Mouse (Mus musculus) embryonic stem cell, embryonic (primary cell): ENCODE data around the gene Afap1.

Experiments used
- CTCF ChIA-PET, 4 experiments: fragments of 300-600 bp in 2 of 4; fragments of 350-600 bp in 2 of 4; sonication (Branson Sonifier 250); formaldehyde crosslinking; loops; one replicate each; lab custom pipeline; 2022; ENCODE audit warnings: inconsistent platforms in 2 of 4; lab: Charles Lee
- POLR2A ChIA-PET, 4 experiments: fragments of 300-600 bp in 2 of 4; fragments of 350-600 bp in 2 of 4; sonication (Branson Sonifier 250); formaldehyde crosslinking; loops; one replicate each; lab custom pipeline; 2022; ENCODE audit warnings: antibody characterized with exemption in 4 of 4, inconsistent platforms in 1 of 4; lab: Charles Lee

Gene Afap1

DNA sequence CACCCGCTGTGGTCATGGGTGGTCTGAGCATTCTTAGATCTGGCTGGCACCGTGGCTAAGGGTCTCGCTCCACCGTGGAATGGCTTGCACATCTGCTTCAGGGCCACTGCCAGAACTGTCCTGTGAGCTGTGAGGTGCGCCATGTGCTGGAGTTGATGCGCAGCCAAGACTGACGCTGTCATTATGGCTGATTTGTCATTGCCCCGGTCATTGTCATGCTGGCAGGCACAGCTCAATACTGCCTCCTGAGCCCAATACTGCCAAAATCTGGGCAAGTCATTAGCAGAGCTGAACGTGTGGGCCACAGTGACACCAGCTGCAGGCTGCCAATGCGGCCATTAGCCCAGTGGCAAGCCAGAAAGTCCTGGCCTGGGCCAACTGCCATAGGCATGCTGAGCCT is 114.5 kb downstream of the Afap1 start:
- CTCF ChIA-PET, result interaction anchor here in 1 of 4 experiments (1.1 to 1.2 kb wide), 2 partner anchors 11 to 26 kb away, joined by 3 to 4 read pairs; no protein-coding TSS in a partner anchor

DNA sequence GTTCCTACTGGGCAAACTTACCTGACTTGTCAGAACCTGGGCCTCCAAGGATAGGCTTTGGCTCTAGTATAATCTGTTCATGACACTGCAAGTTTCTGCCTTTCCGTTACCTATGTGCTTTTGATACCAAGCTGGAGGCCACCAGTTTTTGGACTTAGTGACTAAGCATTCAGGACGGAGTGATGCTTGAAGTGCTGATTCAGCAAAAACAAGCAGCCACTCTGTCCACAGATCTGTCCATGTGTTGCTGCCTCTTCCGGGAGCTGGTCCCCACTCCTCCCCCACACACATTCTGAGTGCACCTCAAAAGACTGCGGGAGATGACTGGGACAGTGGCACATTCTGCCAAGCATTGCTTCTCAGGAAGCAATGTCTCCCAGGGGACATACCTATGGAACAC is 116.3 kb downstream of the Afap1 start:
- ChIA-PET CTCF (interaction anchor here in 2 of 4 experiments (0.6 to 1.1 kb wide), 4 partner anchors 10 to 91 kb away, joined by 3 to 7 read pairs (median 3); no protein-coding TSS in a partner anchor), POLR2A (interaction anchor here in 3 of 4 experiments (0.5 to 0.6 kb wide), 3 partner anchors 72 to 728 kb away, joined by 3 read pairs; no protein-coding TSS in a partner anchor)

More for the DNA sequence above, 114.5 kb downstream of the Afap1 start:
- POLR2A ChIA-PET, result interaction anchor here in 1 of 4 experiments (0.6 kb wide), 1 partner anchor 1056 kb away, joined by 3 read pairs; no protein-coding TSS in a partner anchor

DNA sequence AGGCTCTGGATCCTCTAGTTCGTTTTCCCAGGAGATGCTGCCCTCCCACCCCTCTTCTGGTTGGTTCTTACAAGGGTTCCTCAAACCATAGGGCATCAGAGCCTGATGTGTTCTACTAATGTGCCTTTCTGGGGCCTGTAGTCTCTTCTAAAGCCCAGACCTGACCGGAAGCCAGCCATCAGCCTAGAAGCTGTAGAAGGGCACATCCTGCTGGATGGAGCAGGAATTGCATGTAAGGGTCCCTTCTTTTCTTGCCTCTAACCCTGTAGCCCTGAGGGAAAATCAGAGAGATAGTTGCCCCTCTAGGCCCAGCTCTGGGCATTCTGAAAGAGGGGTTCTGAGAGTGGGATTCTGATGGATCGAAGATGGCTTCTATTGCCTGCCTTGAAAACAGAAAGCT is 125.2 kb downstream of the Afap1 start:
- POLR2A ChIA-PET, result interaction anchor here in 2 of 4 experiments (0.9 to 1.3 kb wide), 3 partner anchors 35 to 530 kb away, joined by 3 to 4 read pairs (median 4); no protein-coding TSS in a partner anchor

DNA sequence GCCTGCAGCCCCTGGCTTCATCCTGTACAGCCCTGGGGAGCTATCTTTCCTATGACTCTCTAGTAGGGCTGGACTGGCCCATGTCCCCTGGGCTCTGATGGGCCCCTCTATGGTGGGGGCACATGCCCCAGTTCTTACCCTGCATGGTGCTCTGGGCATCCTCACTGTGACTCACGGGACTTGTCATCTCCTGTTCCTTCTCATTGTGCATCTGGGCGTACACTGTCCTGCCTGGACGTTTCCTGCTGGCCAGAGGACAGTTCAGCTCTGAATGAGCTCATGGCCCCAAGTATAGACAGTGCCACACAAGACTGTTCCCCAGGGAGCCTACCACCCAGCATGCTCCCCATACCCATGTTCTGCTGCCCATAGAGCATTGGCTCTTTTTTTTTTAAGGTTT is 128.0 kb downstream of the Afap1 start:
- POLR2A ChIA-PET, result no interaction called here
- CTCF ChIA-PET, result interaction anchor here in 2 of 4 experiments (0.6 to 1.1 kb wide), 4 partner anchors 38 to 263 kb away, joined by 3 to 4 read pairs (median 3); partner anchors contain the start of gene Ablim2 (in 1 of the 2)

More for the DNA sequence above, 125.2 kb downstream of the Afap1 start:
- CTCF ChIA-PET, result interaction anchor here (0.6 to 2.6 kb wide), 20 partner anchors 9 to 423 kb away, joined by 3 to 14 read pairs (median 4); partner anchors contain the start of gene Sorcs2 (in 1 of the 4)

DNA sequence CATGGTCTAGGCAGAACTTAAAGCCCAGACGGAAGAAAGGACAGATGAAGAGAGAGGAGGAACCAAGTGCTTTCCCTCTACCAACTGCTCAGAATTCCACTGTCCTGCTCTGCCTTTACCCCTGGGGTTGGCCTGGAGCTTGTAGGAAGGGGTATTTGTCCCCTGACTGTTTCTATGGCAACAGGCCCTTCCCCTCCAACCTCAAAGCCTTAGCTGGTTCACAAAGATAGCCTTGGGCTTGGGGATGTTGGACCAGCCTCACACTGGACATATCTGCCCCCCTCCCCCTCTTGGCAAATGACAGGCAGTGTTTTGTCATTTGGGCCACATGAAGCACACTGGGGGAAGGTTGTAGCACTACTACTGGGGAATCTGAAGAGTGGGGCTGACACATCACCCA is 129.2 kb downstream of the Afap1 start:
- POLR2A ChIA-PET, result no interaction called here

DNA sequence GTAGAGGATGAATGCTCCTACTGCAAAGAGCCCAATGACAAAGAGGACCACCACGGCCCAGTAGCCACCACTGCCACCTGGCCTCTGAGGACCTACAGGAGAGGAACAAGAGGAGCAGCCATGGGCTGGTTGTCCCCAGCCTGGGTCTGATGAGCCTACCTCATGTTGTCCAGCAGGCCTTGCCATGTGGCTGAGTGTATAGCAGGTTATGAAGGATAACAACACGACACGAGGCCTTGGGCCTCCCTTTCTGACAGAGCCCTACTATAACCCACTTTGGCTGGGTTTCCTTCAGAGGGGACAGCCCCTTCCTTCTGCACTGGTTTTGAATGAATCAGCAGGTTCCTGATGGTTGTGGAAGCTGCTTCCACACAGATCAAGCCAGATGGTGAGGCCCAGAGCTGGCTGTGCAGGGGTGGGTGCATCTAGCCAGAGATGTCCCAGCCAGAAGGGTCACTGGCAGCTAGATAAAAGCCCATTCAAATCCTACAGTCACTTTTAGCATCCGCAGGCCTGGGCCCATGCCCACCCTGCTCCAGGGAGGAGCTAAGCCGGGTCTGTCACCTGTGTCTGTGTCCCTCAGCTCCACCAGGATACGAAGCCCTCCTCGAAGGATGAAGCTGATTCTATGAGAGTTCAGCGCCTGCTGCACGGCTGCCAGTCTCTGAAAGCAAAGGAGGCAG is 131.0 kb downstream of the Afap1 start:
- ChIA-PET POLR2A (interaction anchor here in 2 of 4 experiments (0.6 to 1.5 kb wide), 3 partner anchors 23 to 24 kb away, joined by 3 read pairs; no protein-coding TSS in a partner anchor), CTCF (interaction anchor here in 2 of 4 experiments (0.9 to 1.2 kb wide), 2 partner anchors 10 to 42 kb away, joined by 3 to 4 read pairs; no protein-coding TSS in a partner anchor)

More for the DNA sequence above, 129.2 kb downstream of the Afap1 start:
- CTCF ChIA-PET, result interaction anchor here in 2 of 4 experiments (0.6 to 1.4 kb wide), 4 partner anchors 11 to 1413 kb away, joined by 3 to 4 read pairs (median 4); partner anchors contain the start of gene Sorcs2 (in 1 of the 2)

DNA sequence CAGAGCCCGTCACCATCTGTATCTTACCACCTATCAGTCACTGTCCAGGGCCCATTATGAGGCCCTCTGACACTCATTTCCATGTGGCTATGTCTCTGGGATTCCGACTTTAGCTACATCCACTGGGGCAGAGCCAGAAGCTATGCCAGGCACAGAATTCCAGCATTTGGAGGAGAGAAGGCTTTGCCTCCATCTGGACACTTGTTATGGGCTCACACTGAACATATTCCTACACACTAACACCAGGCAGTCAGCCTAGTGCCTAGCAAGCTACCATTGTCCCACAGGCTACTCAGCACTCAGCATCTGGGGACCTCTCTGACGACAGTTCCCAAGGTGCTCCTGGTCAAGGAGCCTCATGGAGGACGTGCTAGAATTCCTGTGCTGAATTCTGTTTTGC is 132.0 kb downstream of the Afap1 start:
- CTCF ChIA-PET, result interaction anchor here in 2 of 4 experiments (0.9 to 1.2 kb wide), 2 partner anchors 9 to 43 kb away, joined by 3 to 4 read pairs; no protein-coding TSS in a partner anchor
- POLR2A ChIA-PET, result interaction anchor here in 2 of 4 experiments (1.2 to 1.5 kb wide), 3 partner anchors 23 to 43 kb away, joined by 3 to 4 read pairs (median 3); no protein-coding TSS in a partner anchor

DNA sequence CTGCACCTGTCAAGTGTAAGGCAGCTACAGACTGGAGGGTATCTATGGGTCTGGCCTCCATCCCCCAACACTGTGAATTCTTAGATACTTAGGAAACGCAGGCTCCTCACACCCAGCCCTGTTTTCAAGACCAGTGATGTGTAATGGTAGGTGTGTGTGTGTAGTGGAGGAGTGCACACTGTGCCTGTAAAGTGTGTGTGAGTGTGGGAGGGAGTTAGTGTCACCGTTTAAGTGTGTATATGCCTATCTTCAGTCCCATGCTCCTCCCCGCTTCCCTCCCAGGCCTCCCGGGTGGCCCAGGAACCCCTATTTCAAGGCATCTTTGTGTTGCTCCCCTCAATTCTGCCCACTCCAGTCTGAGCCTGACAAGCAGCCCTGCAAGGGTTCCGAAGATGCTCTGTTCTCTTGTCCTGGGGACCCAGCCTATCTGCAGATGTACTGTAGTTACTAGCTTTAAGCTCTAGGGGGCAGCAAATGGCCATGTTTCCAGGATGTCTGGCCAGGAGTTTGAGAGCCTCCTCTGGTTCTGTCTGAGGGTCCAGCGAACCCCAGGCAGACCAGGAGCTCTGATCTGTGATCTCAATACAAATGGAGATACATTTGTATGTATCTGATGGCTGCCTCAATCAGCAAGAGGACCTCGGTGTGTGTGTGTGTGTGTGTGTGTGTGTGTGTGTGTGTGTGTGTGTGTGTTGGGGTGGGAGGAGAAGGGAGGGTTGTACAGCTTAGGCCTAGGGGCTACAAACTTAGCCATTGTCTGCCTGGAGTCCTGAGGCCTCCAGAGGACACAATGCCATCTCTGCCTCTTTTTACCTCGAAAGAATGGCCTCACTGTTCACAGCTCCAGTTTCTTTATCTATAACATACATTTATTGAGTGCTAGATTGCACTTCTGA is 140.7 kb downstream of the Afap1 start:
- ChIA-PET POLR2A (interaction anchor here in 2 of 4 experiments (0.7 to 0.9 kb wide), 3 partner anchors 203 to 248 kb away, joined by 3 to 4 read pairs (median 3); no protein-coding TSS in a partner anchor), CTCF (interaction anchor here (0.5 to 2.7 kb wide), 64 partner anchors 8 to 1333 kb away, joined by 3 to 33 read pairs (median 4); partner anchors contain the start of genes Sorcs2 (in 4 of the 4) and Grpel1 (in 1 of the 4))

DNA sequence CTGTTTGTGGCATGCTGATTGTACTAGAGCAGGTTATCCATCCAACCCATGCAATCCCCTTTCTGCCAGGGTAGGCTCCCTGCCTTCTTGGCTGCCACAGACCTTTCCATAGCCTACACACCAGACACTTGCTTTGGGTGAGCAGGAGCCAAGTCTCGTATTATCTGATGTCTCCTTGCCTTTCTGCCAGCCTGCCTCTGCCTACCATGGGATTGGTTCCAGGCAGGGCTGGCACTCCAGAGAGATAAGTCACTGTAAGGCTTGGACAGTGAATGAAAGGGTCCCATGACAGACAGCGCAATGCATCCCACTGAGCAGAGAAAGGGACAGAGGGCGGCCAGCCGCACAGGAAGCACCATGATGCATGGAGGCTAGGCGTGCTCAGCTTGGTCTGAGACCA is 146.5 kb downstream of the Afap1 start:
- ChIA-PET CTCF (interaction anchor here in 1 of 4 experiments (1.6 kb wide), 1 partner anchor 359 kb away, joined by 4 read pairs; no protein-coding TSS in a partner anchor), POLR2A (no interaction called here)

DNA sequence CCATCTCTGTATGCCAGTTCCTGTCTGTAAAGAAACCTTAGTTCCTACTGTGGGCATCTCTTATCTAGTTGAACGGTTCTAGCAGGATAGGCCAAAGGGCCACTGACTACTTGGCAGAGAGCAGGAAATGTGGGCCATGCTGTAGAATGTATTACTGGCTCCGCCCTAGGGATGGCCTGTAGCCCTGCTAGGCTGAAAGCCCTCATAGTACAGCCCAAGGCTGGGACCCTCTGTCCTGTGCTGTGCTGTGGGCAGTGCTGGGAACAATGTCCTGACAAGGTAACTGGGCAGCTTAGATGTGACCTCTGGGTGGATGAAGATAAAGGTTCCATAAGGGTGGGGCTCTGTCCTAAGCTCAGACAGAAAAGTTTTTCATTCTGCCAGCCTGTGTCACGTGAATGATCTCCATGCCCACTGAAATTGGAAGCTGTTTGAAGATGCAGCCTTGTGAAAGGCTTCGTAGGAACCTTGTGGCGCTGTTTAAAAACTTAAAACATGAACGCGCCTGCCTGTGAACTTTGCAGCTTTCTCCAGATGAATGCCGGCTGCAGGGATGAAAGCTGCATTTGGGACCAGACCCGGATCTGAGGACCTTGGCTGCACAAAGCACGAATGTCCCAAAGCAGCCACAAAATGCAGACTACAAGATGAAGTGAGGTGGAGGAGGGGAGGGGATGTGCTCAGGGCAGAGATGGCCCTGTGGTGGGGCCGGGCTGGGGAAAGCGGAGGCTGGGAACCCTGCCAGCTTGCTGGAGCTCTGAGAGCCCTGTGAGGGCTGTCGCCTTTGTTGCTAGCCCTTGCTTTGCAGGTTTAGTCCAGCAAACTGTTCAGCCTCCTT is 147.5 kb downstream of the Afap1 start:
- POLR2A ChIA-PET, result interaction anchor here in 1 of 4 experiments (0.7 kb wide), 1 partner anchor 363 kb away, joined by 3 read pairs; no protein-coding TSS in a partner anchor
- CTCF ChIA-PET, result no interaction called here

DNA sequence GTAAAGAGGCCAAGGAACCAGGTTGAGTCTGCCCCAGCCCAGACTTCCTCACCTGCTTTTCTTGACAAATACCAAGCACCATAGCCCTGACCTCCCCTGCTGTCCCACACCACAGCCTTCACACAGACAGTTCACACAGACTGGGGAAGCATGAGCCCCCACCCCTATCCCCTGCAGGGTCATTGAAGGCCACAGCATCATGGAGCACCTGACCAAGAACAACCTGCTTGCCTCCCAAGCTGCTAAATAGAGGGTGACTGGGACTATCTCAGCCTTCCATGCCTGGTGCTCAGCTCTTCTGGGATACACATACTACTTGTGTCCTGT is 148.1 kb downstream of the Afap1 start:
- POLR2A ChIA-PET, result interaction anchor here in 1 of 4 experiments (0.7 kb wide), 1 partner anchor 364 kb away, joined by 3 read pairs; no protein-coding TSS in a partner anchor
- CTCF ChIA-PET, result no interaction called here

DNA sequence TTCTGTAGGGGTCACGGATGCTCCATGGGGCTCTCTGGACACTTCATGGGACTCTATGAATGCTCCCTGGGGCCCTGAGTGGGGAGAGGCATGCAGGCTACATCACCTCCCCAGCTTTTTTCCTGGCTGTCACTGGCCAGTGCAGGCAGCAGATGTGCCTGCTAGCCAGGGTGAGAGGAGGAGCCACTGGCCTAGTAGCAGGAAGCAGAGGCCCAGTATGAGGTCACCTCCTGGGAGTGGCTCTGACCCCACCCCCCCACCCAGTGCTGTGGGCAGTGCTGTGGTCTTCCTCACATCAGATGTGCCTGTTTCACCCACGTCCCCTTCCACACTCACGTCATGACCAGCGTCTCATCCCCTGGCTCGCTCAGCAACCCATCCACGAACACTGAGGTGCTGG is 148.6 kb downstream of the Afap1 start:
- ChIA-PET POLR2A (interaction anchor here in 2 of 4 experiments (0.7 kb wide), 3 partner anchors 9 to 364 kb away, joined by 3 read pairs; no protein-coding TSS in a partner anchor), CTCF (interaction anchor here in 1 of 4 experiments (0.6 kb wide), 1 partner anchor 8 kb away, joined by 4 read pairs; no protein-coding TSS in a partner anchor)

DNA sequence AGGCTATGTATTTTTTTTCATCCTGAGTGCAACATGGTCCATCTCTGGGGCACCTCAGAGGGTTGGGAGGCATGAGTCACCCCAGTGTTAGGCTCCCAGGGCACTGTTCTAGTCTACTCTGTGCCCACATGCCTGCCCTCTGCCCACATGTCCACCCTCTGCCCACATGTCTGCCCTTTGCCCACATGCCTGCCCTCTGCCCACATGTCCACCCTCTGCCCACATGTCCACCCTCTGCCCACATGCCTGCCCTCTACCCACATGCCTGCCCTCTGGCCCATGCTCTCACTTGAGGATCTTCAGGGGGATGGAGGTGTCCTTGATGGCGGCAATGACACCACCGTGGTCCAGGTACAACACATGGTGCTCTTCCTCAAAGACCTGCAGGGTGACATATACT is 150.0 kb downstream of the Afap1 start:
- POLR2A ChIA-PET, result no interaction called here
- CTCF ChIA-PET, result interaction anchor here in 1 of 4 experiments (0.6 kb wide), 1 partner anchor 15 kb away, joined by 3 read pairs; no protein-coding TSS in a partner anchor
